Mouse (Mus musculus): ENCODE results near the gene Sf3b3.

The Sf3b3 gene

DNA sequence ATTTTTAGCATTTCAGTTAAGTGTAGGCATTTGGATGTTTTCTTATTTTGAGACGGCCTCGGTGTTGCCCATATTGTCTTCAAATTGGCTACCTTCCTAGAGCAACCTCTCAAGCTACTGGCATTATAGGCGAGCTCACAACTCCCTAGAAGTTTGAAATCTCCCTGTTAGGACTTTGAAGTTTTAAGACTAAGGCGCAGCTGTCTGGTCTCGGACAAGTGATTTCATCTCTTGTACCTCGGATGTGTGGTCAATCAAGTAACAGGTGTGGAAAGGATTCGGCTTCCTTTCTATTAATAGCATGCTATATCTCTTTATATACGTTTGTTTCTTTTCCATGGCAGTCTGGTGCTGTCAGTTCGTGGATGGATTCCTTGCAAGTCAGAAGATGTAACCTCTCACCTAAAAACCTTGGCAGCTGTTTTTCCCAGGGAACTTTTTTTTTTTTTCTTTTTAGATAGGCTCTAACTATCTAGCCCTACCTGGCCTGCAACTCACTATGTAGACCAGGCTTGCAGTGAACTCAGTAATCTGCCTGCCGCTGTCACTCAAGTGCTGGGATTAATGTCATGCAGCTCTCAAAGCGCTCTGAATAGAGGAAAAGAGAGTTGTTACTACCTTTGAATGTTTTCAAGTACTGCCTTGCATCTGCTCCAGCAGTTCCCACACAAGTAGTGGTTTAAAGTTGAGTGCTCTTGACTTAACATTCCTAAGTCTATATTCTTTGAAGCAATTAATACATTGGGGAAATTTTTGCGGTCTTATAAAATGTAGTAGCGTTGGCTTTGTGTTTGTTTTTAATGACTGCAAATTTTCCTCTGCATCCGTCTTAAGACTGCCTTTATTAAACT is 1.3 kb upstream of the Sf3b3 start:
- in situ Hi-C loops (cut with MseI, MboI): no loop called here

DNA sequence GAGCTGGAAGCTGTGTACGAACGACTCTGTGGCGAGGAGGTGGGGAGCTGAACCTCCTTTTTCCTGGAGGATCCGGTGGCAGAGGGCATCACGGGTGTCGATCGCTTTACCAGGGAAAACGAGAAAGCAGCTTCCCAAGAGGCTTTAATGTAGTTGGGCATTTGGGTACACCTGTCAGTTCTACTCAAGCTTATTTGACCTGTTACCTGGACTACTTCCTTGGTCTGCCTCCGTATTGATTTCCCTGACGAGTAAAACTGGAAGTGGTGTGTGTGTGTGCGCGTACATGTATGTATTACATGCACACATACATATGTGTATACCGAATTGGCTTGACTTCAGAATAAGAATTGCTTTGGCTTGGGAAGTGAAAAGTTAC is 573 bp upstream of the Sf3b3 start:
- in situ Hi-C loops (cut with MseI, MboI): no loop called here

DNA sequence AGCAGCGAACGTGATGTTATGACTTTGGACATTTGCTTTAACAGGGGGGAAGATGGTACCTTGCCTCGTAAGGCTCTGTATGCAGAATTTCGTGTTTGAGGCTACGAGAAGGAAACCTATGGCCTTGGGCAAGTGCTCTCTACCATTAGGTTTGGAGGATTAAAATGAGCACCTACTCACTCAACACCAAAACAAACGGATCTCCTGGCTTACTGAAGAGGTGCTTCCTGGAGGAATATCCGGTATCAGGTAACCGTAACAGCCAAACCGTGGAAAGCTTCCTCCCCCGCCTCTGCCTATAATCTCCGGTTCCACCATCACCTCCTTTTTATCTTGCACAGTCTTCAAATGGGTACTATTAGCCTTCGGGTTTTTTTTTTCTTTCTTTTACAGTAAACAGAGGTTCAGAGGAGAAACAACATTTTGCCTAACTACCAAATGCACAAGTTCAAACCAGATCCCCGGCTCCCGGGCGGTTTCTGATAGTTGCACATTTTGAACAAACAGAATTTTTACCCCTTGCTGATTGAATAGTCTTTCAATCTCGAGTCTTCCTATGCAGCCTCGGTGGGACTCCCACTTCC is 674 bp downstream of the Sf3b3 start:
- in situ Hi-C loops (cut with MseI, MboI): no loop called here

DNA sequence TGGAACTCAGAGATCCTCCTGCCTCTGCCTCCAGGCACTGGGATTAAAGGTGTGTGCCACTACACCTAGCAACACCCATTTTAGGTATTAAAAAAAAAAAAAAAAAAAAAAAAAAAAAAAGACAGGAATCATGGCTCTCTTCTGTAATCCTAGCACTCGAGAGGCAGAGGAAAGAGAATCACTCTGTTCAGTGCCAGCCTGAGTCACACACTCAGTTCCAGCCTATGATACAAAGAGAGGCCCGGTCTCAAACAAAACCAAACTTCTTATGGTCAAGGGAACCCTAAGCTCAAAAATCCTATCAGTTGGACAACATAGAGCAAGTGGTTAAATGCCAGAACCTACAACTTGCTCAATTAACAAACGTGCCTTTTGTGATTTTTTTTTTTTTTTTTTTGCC is 1.6 kb downstream of the Sf3b3 start:
- in situ Hi-C loops (cut with MseI, MboI): no loop called here

DNA sequence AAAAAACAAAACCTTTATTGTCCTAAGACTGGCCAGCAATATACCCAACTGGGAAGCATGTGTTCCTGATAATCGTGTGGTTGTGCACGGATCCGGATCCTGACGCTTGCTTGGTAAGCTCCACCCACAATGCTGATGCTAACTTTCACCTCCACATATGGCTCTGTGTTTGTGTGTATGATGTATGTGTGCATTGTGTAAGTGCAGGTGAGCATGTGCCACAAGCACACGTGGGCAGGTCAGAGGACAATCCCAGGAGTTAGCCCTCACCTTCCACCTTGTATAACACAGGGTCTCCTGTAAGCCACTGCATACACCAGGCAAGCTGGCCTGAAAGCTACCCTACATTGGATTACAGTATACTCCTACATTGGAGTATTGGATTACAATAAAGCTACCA is 3.4 kb downstream of the Sf3b3 start:
- in situ Hi-C loops (cut with MseI, MboI): no loop called here

DNA sequence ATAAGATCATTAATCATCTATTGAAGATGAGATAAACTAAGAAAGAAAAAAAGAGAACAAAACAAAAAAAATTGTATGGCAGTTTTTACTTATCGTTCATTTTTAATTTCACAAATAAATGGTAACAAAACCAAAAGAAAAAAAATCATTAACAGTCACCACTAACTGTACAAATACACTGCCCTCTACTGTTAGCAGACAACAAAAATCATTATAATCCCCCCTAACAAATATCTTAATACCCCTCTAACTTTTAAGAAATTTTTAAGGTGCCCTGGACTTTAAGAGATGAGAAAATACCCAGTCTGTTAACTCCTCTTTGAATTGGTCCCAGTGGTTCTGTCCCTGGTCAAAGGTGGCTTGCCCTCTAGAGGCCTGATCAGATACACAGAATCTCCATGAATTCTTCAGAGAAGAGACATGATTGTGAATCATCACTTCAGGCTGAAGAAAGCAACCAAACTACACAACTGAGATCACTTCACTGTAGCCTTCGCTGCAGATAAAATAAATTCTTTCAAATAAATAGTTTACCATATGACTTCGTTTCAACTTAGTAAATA is 4.5 kb downstream of the Sf3b3 start:
- in situ Hi-C loops (cut with MseI, MboI): no loop called here

DNA sequence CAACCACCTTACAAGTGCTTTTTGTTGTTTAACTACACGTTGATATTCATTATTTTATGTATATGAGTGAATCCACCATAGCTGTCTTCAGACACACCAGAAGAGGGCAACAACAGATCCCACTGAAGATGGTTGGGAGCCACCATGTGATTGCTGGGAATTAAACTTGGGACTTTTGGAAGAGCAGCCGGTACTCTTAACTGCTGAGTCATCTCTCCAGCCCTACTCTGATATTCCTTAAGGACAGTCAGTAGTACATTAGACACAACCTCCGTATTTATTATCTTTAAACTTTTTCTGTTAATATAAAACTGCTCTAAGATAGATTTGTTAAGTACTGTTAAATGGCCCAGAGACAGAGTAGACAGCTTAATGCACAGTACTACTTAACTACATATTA is 14.6 kb downstream of the Sf3b3 start:
- in situ Hi-C loops (cut with MseI, MboI): no loop called here

DNA sequence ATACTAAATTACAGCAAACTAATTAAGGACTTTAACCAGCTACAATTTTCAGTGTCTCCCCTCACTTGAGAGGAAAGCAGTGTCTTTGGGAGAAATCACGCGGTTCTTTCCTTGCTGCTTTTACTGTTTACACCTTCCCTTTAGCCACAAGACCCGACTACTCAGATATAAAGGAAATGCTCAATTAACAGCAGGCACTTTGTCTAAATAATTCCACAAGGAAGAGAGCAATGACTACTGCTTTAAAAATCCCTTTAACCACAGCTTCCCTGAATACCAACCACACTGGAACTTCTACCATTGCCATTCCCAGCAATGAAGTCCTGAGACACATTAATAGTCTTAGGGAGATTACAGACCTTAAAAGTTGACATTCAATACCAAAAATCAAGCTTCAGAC is 18.1 kb downstream of the Sf3b3 start:
- in situ Hi-C loops (cut with MseI, MboI): no loop called here

DNA sequence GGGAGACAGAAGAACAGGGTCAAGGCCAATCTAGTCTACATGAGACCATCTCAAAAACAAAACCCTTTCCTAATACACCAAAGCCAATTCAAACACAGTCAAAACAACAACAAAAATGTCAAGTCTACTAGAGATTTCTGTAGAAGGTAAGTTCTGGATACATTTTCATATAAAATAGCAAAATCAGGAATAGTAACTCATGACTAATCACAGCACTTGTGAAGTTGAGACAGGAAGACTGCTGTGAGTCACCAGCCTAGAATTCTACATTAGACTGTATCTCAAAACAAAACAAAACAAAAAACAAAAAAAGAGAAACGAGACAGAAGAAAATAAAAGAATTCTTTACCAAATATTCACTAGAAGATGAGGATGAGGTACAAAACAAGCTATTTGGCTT is 21.7 kb downstream of the Sf3b3 start:
- in situ Hi-C loops (cut with MseI, MboI): no loop called here

DNA sequence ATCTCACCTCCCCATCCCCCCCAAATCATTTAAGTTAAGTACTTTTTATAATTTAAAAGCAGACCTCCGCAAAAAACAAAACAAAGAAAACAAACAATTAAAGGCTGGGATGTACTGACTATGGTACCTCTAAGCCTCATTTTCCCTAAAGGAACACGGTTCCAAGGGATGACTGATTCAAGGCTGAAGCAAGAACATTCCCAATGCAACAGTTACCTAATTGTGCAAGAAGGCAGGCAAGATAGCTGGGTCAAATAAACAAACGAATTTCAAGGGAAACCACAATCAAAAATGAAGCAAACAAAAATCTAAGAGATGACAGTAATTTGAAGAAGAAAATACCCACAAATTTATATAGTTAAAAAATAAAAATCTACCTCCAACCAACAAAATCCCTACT is 24.6 kb downstream of the Sf3b3 start:
- in situ Hi-C loops (cut with MseI, MboI): no loop called here

DNA sequence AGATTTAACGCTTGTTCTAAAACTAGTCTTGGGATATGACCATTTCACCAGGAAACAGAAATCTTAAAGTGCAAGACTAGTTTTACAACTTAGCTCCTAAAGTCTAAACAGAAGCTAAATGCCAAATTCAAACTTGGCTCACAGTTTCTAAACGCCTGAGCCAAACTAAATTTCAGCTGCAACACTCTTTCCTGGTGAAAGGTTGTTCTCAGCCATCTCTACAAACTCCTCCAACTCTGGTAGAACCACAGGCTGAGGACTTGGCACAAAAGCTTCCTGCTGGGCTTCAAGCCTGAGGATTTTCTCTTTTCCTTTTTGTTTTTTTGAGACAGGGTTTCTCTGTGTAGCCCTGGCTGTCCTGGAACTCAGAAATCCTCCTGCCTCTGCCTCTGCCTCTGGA is 26.3 kb downstream of the Sf3b3 start:
- in situ Hi-C loops (cut with MseI, MboI): no loop called here

DNA sequence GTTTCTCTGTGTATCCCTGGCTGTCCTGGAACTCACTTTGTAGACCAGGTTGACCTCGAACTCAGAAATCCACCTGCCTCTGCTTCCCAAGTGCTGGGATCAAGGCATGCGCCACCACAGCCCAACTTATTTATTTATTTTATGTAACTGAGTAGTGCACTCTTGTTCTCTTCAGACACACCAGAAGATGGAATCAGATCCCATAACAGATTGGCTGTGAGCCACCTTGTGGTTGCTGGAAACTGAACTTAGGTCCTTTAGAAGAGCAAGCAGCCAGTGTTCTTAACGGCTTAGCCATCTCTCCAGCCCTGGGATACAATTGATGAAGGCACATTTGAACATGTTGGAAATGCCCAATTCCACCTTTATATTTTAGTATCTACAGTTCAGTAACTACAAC is 28.0 kb downstream of the Sf3b3 start:
- in situ Hi-C loops (cut with MseI, MboI): no loop called here

DNA sequence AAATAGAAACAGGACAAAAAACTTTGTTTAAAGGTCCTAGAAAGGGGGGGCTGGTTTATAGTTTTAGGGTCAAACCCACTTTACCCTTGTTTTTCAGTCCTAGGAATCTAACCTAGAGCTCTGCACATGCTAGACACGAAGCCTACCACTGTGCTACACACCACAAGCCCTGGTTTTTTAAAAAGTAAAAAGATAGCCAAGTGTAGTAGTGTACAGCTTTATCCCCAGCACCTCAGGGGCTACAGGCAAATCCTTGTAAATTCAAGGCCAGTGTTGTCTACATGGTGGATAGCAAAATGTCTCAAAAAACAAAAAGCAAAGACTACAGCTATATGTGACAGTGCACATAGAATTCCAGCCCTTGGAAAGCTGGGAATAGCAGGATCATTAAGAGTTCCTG is 29.6 kb downstream of the Sf3b3 start:
- in situ Hi-C loops (cut with MseI, MboI): no loop called here

DNA sequence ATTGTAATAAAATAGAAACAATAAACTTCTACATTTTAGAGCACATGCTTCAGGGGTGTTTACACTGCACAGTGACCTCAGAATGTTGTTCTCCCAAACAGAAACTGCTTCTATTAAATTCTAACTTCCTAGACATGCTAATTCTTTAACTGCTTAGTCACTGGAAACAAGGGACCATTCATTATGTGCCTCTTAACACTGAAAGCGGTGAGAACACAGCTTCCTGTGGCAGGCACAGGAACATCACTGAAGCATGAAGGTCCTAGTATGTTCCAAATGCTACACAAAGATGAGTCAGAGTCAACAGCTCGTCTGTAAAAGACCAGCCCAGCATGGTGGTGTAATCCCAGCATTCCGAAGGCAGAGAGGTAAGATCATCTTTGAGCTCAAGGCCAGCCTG is 31.3 kb downstream of the Sf3b3 start:
- in situ Hi-C loops (cut with MseI, MboI): no loop called here

DNA sequence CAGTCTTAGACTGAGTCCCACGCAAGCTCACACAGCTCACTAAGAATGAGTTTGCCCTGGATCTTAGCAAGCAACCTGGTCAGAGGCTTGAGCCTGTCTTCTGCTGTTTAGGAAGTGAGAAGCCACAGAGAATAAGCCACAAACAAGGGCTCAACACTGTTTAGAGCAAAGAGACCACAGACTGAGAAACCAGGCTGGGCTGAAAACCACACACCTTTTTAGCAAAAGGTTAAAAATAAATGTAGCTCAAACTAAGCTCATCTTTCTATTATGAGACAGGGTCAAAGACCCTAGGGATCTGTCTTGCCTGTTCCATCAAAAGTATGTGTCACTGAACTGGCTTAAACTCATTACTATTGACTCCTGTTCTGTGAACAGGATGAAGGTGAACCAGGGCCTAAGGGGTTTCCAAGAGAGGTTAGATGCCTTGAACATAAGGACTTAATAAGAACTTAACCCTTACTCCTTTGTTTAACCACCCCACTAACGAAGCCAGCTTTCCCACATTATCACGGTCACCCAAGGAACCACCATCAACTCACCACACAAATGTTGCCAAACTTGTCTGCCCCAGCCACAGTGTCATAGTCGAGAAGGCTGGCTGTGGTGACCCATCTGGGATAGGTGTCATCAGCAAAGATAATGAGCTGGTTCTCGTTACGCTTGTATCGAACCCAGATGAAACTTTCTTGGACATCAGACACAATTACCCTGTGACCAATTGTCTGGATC is 33.3 kb downstream of the Sf3b3 start:
- in situ Hi-C loops (cut with MseI, MboI): no loop called here

DNA sequence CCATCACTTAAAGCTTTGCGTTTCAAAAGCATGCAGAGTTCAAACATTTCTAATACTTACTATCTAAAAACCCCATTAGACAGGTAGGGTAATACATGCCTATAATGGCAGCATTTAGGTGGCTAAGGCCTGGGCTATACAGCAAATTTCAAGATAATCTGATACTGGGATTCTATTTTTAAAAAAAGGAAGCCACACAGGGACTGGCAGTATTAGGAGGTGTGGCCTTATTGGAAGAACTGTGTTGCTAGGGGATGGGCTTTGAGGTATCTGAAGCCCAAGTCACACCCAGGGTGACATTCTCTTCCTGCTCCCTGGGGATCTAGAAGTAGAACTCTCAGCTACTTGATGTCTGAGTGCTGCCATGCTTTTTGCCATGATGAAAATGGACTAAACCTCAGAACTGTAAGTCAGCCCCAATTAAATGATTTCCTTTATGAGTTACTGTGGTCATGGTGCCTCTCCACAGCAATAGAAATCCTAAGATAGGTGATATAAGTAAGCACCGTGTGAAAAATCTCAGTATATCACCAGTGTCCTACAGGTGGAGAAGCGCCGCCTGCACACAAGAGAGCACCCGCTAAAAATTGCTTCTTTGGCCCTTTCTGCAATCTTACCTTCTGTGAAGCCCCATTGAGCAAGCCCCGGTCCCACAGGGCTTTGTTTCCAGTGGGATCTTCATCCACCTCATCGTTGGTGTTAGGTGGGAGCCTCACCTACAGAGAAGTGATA is 34.1 kb downstream of the Sf3b3 start:
- in situ Hi-C loops (cut with MseI, MboI): no loop called here

DNA sequence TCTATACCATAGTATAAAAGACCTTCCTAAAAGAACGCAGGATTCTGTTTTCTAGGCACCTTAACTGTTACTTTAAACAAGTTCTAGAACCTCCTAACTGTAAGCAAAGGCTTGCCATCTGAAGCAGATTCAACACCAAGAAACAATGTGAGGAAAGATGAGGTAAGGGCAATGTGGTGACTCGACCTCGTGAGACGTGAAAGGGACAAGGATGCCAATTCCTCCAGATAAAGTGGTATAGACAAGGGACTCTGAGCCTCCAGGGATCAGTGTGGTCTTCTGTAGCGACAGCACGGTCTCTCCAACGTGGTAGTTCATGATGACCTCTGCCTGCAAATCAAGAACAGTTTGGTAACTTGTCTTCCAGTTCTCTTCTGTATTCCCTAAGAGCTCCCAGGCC is 34.8 kb downstream of the Sf3b3 start:
- in situ Hi-C loops (cut with MseI, MboI): no loop called here

DNA sequence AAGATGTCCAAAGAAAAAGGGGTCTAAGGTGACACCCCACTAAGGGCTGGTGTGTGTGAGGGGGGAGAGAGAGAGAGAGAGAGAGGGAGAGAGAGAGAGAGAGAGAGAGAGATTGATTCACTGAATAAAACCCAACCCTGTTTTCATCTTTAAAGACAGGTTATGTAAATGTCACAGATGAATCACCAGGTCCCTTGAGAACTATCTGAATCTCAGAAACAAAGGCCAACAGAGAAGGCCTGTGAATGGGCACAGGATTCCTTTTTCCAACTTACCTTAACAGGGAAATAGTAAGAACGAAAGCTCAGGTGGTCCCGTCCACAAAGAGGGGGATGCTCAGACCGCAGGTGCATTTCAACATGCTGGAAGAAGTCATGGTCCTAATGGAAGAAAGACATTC is 35.5 kb downstream of the Sf3b3 start:
- in situ Hi-C loops (cut with MseI, MboI): no loop called here

DNA sequence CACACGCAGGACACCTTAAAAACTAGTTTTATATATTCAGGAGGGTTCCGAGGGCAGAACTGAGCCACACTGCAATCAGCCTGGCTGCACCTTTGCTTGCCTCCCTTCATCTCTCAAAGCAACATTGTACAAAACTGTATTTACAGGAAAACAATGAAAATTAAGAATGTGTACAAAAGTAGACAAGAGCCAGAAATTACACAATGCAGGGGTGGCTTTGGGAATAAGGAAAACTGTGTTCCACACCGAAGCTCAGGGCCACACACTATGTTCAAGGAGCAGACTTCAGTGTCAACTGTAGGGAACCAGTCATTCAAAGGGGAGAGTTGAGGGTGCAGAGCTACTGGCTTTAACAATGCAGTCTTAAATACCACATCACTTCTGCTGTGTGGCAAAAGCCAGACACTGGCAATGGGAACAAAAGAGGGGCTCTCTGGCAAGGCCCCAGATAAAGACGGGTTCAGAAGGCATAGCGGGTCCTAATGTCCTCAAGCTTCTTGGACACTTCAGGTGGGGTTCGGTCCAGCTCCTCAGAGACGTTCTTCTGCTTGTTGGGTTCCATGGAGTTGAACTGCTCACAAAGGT is 36.0 kb downstream of the Sf3b3 start:
- in situ Hi-C loops (cut with MseI, MboI): no loop called here

DNA sequence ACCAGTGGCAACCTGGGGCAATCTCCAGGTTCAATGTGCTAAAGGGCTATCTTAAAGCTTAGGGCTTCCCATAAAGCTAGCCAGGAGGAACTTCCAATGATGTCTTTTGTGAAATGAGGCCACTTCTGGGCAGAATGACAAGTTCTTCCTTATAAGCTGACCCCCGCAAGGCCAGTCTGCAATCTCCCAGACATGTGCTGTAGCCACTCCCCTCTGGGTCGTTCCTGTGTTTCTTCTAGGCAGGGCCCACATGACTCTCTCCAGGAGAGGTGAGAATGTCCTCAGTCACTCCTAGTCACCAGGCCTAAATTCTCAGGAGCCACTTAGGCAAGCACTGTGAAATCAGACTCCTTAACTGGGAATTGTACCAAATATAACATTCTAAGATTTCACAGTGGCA is 36.8 kb downstream of the Sf3b3 start:
- in situ Hi-C loops (cut with MseI, MboI): loop anchor here in 1 of 2 experiments (5.0 kb wide), 1 partner anchor 58 kb away; no protein-coding TSS in a partner anchor

Data from mouse trophoblast stem cell (cell line).